Mouse (Mus musculus): ENCODE results near the gene Unc50. TPM values are rescaled to one million over a fixed set of nuclear protein-coding genes. Genes with fewer than 3 reads are reported as not detected.
A peak's percentile ranks its signal among the peaks of the same experiment; 100 is the strongest.

Unc50 gene
- total RNA-seq, 2 experiments from 2014 or later, result 32.9 to 34.0 TPM

GRCm38 (mm10) chr1:37442848-37443835, 13.2 kb downstream of the Unc50 start:
- no peak for DNase-seq

DNA sequence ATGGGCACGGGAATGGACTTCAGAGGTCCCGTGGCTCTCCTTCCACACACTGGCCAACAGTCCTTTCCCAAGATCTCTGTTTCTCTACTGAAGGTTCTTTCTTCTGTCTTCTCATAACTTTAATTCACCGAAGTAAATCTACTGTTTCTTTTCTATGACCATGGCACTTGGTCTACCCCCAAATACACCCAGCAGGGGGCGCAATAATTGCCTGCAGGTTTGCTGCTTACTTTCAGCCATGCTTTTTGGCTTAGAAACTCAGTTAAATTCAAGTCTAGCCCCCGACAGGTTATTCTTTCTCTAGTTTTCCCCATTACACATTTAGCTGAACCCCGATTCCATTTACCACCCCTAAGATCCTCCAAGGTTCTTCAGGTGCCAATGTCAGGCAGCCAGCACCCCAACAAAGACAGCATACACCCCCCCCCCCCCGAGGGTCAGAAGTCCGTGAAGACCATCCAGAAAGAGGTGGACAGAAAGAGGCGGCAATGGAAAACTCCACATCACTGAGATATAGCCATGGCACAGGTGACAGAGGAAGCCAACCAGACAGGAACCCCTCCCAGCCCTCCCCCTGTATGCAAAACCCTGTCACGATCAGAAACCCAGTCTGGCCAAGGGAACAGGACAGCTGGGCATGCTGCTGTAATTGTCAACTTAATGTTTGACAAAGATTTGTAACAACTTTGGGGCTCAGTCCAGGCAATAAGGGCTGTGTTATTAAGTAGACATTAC, 18.6 kb downstream of the Unc50 start:
- peak; percentile 37 to 78 for DNase-seq

DNA sequence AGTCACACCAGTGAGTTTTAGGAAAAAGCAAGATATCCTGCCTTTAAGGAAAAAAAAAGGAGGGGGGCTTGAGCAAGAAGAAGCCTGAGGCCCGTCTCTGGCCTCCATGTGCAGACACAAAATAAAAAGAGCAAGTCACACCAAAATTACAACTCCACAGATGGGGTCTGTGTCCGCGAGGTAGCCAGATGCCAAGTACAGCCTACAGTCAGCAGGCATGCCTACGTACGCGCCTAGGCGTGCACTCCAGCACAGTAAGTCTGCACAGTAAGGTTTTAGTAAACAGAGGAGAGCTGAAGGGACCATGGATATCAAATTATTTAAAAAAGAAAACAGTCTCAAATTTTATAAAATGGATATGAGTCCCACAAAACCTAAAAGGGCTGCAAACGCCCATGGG, 21.3 kb downstream of the Unc50 start:
- DNase-seq, result no peak

GRCm38 (mm10) chr1:37457546-37457945, 27.6 kb downstream of the Unc50 start:
- no peak for DNase-seq

GRCm38 (mm10) chr1:37464878-37465452, 35.0 kb downstream of the Unc50 start:
- no peak for DNase-seq

DNA sequence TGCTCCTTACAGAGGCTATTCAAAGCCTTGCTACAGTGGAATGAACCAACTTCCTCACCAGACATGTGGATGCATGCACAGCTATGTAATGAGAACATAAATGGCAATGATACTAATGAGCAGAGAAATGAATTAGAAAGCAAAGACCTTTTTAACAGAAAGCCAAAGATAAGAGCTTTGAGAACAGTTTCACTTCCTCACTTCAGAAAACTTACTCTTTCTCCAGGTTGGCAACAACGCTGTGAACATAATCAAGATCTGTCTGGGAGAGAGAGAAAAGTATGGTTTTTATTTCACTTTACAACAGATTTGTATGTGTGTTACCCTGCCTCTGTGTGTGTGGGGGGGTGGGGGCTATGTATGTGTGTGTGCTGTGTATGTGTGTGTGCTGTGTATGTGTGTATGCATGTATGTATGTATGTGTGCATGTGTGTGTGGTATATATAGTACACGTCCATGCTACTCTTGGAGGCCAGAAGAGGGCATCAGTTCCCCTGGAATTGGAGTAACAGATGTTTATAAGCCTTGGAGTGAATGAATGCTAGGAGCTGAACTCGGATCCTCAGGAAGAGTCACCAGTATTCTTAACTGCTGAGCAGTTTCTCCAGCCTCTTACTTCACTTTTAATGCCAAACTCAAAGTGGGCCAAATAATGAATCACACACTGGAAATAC, 36.5 kb downstream of the Unc50 start:
- no peak for DNase-seq

GRCm38 (mm10) chr1:37467806-37468205, 37.9 kb downstream of the Unc50 start:
- DNase-seq, result no peak

- DNase-seq, result no peak
Measured at GRCm38 (mm10) chr1:37469007-37469406, 39.1 kb downstream of the Unc50 start.

DNA sequence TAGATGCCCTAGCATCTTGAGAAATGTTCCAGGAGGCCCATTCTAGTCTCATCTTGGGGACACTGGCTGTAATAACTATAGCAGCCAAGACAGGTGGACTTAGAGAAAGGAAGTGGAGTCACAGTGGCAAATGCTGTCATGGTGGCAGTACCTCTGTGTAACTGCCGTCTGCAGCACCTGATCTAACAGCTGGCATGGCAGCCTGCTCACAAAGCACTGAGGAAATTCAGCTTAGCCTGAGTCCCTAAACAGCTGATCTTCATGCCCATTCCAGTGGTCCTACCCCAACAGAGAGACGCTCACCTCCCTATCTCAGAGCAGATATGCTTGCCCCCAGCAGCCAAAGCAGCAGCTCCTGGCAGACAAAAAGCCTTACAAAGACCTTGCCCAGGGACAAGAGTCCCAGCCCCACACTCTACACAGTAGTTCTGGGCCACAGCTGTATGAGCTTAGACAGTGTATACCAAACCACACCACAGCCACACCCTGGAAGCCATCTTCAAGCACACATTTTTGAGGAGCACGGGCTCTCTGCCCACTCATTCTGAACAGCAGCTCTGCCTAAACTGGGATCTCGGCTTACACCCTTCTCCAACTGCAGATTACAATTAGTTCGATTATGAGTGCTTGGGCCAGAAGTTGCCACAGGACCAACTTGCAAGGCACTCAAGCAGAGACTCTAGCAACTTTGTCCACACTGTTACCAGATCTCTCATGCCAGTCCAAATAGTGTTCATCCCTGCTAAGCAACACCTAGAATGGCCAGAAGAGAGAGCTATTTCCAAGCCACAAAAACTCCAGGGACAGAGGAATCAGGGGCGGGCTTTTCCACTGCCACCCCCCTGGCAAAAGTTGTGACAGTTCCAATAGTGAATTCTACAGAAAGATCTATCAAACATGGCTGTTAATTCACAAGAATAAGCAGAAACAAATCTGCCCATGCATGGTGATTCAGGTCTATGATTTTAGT, 41.5 kb downstream of the Unc50 start:
- DNase-seq, result no peak

DNA sequence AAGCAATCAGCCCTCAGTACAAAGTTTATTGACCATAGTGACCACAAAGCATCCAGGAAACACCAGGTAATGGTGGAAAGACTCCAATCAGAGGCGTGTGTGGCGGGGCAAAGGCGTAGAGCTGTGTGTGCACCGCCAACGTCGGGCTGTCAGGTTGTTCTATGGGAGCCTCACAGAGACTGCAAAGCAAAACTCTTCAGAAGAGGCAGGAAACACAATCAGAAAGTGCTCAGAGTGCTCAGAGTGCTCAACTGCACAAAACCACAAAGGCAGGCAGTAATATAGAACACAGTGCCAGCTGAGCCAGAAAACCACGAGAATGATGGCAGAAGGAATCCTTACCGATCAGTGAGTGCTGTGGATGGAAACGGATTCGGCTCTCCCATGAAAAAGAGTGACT, 43.3 kb downstream of the Unc50 start:
- DNase-seq, result no peak

DNA sequence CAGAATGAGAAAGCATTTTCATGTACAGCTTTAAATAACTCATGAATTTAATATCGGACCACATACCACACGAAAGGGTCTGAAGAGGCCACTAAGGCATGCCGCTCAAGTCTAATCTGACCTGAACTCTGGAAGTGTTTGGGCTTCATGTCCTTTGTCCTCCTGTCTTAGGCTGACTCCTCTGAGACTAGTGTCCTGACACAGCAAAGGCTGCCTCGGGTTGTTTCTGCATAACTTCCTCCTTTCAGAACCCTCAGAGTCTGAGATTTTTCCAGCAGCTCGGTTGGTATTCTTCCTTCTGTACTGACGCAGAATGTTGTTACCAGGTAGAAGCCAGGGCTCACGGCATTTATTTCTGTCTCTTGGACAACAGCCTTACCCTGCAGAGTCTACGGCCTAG, 44.1 kb downstream of the Unc50 start:
- peak; percentile 29 to 50 for DNase-seq

DNA sequence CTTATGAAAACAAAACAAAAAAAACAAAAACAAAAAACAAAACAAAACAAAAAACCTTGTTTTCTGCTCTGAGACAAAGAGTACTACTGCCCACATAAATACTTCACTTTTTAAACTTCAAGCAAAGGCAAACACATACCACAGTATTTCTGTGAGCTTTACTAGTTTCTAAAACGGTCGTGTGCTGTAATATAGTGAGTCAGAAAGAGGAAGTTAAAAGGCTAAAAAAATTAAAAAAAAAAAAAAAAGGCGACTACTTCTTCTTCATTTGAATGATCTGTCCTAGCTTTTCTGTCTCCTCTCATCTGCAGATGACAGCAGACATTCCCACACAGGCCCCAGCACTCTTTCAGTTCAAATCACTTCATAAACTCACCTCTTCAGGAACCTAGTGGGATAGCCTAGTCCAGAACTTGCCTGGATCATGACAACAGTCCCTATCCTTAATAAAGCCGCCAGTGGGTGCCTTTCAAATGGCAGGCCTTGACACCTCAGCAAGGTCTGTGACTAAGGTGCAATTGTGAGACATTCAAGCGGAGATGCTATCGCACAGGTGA, 44.8 kb downstream of the Unc50 start:
- DNase-seq, result no peak

DNA sequence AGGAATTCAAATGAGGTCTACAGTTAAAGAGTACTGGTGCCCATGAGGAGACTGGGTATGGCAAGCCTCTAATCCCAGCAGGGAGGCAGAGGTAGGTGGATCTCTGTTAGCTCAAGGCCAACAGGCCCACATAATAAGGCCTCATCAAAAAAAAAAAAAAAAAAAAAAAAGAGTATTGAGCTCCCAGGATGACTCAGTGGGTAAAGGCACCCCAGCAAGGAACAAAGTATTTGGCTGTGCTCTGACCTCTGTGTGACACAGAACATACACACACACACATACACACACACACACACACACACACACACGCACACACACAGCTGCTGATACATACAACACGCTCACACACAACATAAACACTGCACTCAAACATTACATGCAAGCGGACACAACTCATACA, 45.4 kb downstream of the Unc50 start:
- no peak for DNase-seq

GRCm38 (mm10) chr1:37477250-37477649, 47.3 kb downstream of the Unc50 start:
- DNase-seq, result no peak

GRCm38 (mm10) chr1:37477928-37478327, 48.0 kb downstream of the Unc50 start:
- DNase-seq, result peak; percentile 26 to 37

DNA sequence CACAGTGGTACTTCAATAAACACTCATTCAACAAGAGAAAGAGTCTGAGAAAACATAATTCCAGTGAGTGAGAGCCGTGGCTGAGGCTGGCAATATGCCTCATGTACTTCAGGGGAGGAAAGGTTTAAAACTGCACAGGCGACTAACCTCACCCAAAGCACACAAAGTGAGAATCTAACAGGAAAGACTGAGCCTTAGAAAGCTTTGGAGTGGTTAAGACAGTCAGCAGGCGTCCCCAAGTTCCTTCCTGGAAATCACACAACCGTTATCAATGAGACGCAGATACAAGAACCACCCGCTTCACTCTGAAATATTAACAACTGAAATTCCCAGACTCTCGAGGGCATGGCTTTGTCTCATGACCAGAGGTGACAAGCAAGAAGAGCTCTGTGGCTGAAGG, 48.5 kb downstream of the Unc50 start:
- peak; percentile 31 to 33 for DNase-seq

DNA sequence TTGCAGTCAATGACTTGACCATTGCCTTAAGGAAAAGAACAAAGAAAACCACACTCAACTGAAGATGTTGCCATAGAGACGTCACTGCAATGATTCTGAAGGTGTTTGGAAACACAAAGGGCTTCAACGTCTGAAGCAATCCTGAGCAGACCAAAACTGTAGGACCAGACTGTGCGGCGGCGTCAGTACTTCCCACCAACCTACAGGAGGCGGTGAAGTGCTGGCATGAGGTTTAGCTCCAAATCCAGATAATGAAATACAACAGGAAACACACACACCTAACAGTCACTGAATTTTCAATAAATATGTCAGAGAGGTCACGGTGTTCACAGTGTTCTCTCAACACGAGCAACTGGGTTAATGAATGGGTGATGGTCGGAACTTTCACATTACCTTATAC, 49.1 kb downstream of the Unc50 start:
- peak in 1 of 2 experiments; percentile 33 for DNase-seq

- no peak for DNase-seq
Measured at GRCm38 (mm10) chr1:37479759-37480158, 49.8 kb downstream of the Unc50 start.

DNA sequence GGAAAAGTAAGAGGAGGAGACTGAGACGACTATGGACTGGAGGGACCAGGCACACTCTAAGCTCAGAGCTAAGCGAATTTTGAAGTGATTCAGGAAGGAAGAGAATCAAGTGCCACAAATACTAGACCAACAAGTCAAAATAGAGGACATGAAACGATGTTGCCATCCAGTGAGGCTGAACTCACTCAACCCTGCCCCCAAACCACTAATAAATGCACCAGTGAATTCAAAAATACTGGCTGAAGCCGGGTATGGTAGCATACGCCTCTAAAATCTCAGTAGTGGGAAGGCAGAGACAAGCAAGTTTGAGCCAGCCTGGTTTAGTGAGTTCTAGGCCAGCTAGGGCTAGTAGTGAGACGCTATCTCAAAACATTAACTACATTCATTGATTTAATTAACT, 50.8 kb downstream of the Unc50 start:
- no peak for DNase-seq

GRCm38 (mm10) chr1:37481331-37481730, 51.4 kb downstream of the Unc50 start:
- DNase-seq, result no peak

DNA sequence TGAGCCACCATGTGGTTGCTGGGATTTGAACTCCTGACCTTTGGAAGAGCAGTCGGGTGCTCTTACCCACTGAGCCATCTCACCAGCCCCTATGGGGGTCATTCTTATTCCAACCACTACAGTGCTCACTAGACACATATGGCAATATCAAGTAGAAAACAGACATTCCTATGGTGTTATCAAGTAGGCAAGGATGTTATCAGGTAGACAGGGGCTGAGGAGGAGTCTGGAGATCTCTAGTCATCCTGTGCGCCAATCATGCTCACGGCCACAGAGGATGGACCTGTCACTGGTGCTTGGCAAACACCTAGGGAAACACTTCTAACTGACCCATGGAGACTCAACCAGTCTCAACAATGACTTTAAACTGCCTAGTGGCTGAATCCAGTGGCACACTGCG, 54.7 kb downstream of the Unc50 start:
- DNase-seq, result no peak

Data from heart, adult 18-20 months (tissue).